8 mouse cellular contexts compared by ENCODE assay signal in the genomic region with DNA sequence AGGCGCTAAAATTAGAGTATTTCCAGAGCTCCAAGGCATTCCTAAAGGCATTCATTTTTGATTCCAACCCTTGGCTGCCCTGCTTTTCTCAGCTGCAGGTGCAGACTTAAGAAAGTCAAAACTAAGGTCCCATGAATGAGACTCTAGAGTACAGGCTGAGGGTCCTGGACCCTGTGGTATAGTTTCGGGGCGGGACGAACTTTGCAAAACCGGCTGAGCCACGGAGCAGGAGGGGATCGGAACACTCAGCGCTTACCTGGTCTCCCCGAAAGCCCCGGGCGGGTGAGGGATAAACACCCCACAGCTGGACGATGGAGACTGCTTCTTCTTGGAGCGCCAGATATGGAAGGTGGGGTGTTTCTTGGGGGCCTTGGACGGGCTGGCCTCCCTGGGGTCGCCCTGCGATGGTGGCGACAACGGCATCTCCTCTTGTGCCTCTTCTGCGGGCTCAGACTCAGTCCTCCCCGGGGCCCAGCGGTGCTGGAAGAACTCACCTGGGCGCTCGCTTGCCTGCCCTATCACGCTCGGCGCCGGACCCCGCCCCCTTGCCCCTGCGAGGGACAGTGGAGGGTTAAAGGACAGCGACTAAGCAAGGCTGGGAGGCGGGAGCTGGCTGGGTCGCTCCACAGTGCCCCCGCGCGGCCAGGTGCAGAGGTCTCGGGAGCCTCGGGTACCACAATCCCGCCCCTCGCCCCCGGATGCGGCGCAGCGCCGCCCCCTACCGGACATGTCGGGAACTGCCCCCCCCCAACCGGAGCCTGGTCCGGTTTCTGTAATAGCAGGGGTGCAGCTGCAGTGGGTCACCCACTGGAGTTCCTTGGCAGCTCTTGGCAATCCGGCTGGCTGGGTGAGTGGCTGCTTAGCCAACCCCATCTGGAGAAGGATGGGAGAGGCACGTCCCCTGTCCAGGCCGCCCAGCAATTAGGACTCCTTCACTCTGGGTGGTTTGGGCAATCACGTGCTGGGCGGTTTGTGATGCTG. TPM values are rescaled to one million over a fixed set of nuclear protein-coding genes. Genes with fewer than 3 reads are reported as not detected.
A peak's percentile ranks its signal among the peaks of the same experiment; 100 is the strongest.
DNase-seq lines count a peak whose midpoint lies in the region; ATAC-seq lines count a peak whose summit lies in the region.

Crybg1 (minus strand) TSS at position 517 of the 981 bp plus-strand sequence.

- H3K9me3 ChIP-seq in liver, embryonic 13.5 days (replicated peaks): no peaks in the 10 kb centered on the region
- no peaks in the 10 kb centered on the region for H3K9me3 ChIP-seq in stomach, embryonic 16.5 days (replicated peaks; ENCODE audit: control insufficient read depth, low read length)

- no peak within 1 kb of the TSS for H3K27ac ChIP-seq in liver, embryonic 13.5 days
- no peak within 1 kb of the TSS for H3K27ac ChIP-seq in stomach, embryonic 16.5 days (ENCODE audit: low read length)

- peak within 1 kb of the TSS; percentile 40 for H3K4me3 ChIP-seq in liver, embryonic 13.5 days (replicated peaks)
- peak within 1 kb of the TSS; percentile 51 for H3K4me3 ChIP-seq in stomach, embryonic 16.5 days (replicated peaks; ENCODE audit: low read length)

- peak; percentile 74 for ATAC-seq in liver, embryonic 13.5 days (ENCODE audit: low read depth)
- peak; percentile 87 for ATAC-seq in stomach, embryonic 16.5 days (ENCODE audit: insufficient read depth, low FRiP score)

- no peak within 1 kb of the TSS for H3K9ac ChIP-seq in liver, embryonic 13.5 days
- H3K9ac ChIP-seq in stomach, embryonic 16.5 days (ENCODE audit: low read length): peak within 1 kb of the TSS; percentile 65

- DNase-seq in layer of hippocampus, adult 11-12 months (ENCODE audit: low spot score): peak; percentile 18
- no peak for DNase-seq in layer of hippocampus, adult 9-10 months (ENCODE audit: low spot score)
- DNase-seq in cerebellum, postnatal 4 days (ENCODE audit: low spot score in 2 of 2): peak; percentile 38 to 69
- peak; percentile 49 for DNase-seq in gastrocnemius, postnatal 14 days
- peak; percentile 69 for DNase-seq in kidney, adult 11 months
- peak; percentile 44 for DNase-seq in liver, embryonic 13.5 days
- DNase-seq in natural killer cell, adult 2 months (ENCODE audit: low spot score in 2 of 2): peak; percentile 20 to 58

- H3K27me3 ChIP-seq in liver, embryonic 13.5 days: peaks cover 49% of the 10 kb centered on the region
- H3K27me3 ChIP-seq in stomach, embryonic 16.5 days (ENCODE audit: control insufficient read depth, insufficient read depth, low read length): no peaks in the 10 kb centered on the region

- no peaks in the 10 kb centered on the region for H3K36me3 ChIP-seq in liver, embryonic 13.5 days
- H3K36me3 ChIP-seq in stomach, embryonic 16.5 days (ENCODE audit: control insufficient read depth, insufficient read depth, low read length): no peaks in the 10 kb centered on the region

- WGBS in liver, embryonic 13.5 days (ENCODE audit: insufficient replicate concordance): 7% methylated on average over 53 of the region's 53 CpGs
- 5% methylated on average over 53 of the region's 53 CpGs for WGBS in stomach, embryonic 16.5 days

- H3K4me1 ChIP-seq in liver, embryonic 13.5 days (replicated peaks): peaks cover 8% of the 10 kb centered on the region
- H3K4me1 ChIP-seq in stomach, embryonic 16.5 days (ENCODE audit: control insufficient read depth, insufficient read depth, low read length): peaks cover 4% of the 10 kb centered on the region; the same call in 1 of the 2 replicates

- intact Hi-C loops in gastrocnemius, postnatal 14 days (cut with DNase I; ENCODE audit: low total_unique reads): no loop called here

- peak within 1 kb of the TSS; percentile 63 for H3K4me2 ChIP-seq in liver, embryonic 13.5 days
- H3K4me2 ChIP-seq in stomach, embryonic 16.5 days (ENCODE audit: low read depth, low read length): peak within 1 kb of the TSS; percentile 87

RNA-seq across cellular contexts. Expression of gene Crybg1, which starts in this region (rescaled TPM):
- 1 to 10 TPM; 1.6 TPM for total RNA-seq in gastrocnemius, postnatal 14 days (2021)
- polyA plus RNA-seq in liver, embryonic 13.5 days (2015; fragmentation: Nextera tagmentation; extraction: Ambion mirVana): 0.24 and 0.27 TPM in 2 replicates
- 2.9 and 3.7 TPM in 2 replicates for polyA plus RNA-seq in stomach, embryonic 16.5 days (2015; fragmentation: Nextera tagmentation; extraction: Ambion mirVana)

Comparison
In these comparisons a context has a peak if more than half of its experiments do, and no peak if none do; other contexts are left out.
1. Peak in DNase-seq, ATAC-seq, H3K4me3 ChIP-seq and H3K4me2 ChIP-seq in liver, embryonic 13.5 days; RNA of the gene not detected or under 1 TPM.